Mouse (Mus musculus): ENCODE data around the gene BC051142. TPM values are rescaled to one million over a fixed set of nuclear protein-coding genes. Genes with fewer than 3 reads are reported as not detected.

BC051142 gene
- polyA plus RNA-seq, 1 experiment from 2014 or later: 0.08 TPM

DNA sequence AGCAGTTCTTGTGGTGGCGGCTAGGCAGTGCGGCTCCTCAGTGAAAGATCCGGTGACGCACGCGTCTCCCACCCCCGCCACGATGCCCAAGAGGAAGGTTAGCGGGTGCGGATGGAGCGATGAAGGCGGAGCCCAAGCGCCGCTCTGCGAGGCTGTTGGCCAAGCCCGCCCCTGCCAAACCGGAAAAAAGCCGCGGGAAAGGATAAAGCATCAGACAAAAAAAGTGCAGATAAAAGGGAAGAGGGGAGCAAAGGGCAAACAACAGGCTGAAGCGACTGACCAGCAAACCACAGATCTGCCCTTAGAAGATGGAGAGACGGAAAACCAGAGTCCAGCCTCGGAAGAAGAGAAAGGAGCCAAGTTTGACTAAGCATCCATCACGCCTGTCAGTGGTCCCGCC, 6.3 kb upstream of the BC051142 start:
- TF ChIP-seq EP300 (IDR thresholded peaks at IDR 0.05; ENCODE audit: low read depth): no peak
- no peak for TF ChIP-seq CTCF (IDR thresholded peaks at IDR 0.05; ENCODE audit: low read depth)
- Histone ChIP-seq H3K4me3 (ENCODE audit: low read depth, low read length) (peak overlapping the region; percentile 29), H3K9ac (replicated peaks) (no peak overlapping the region), H3K4me2 (ENCODE audit: low read depth, low read length) (peak overlapping the region; percentile 55), H3K27me3 (ENCODE audit: insufficient read depth, low read length) (peaks cover 5% of the 10 kb centered on the region; the same call in 1 of the 2 replicates), H3K27ac (ENCODE audit: low read depth) (no peak overlapping the region), H3K9me3 (ENCODE audit: low read length) (no peaks in the 10 kb centered on the region), H3K4me1 (ENCODE audit: insufficient read depth) (peaks cover 4% of the 10 kb centered on the region; the same call in 1 of the 2 replicates), H3K36me3 (replicated peaks; ENCODE audit: insufficient read depth, low read length) (no peaks in the 10 kb centered on the region)
- 2% methylated on average over 24 of the region's 24 CpGs for WGBS (ENCODE audit: insufficient replicate concordance)
- DNase-seq: peak; percentile 39
- ATAC-seq: no peak

GRCm38 (mm10) chr17:34397357-34397756, 1.3 kb upstream of the BC051142 start:
- Histone ChIP-seq H3K27me3 (ENCODE audit: insufficient read depth, low read length) (peaks cover 6% of the 10 kb centered on the region; the same call in 1 of the 2 replicates), H3K36me3 (replicated peaks; ENCODE audit: insufficient read depth, low read length) (no peaks in the 10 kb centered on the region), H3K4me3 (ENCODE audit: low read depth, low read length) (no peak overlapping the region), H3K9ac (replicated peaks) (no peak overlapping the region), H3K9me3 (ENCODE audit: low read length) (no peaks in the 10 kb centered on the region), H3K27ac (ENCODE audit: low read depth) (no peak overlapping the region), H3K4me1 (ENCODE audit: insufficient read depth) (no peaks in the 10 kb centered on the region), H3K4me2 (ENCODE audit: low read depth, low read length) (no peak overlapping the region)
- WGBS (ENCODE audit: insufficient replicate concordance): 58% methylated on average over 5 of the region's 5 CpGs
- DNase-seq (no peak), ATAC-seq (no peak)
- TF ChIP-seq CTCF (IDR thresholded peaks at IDR 0.05; ENCODE audit: low read depth) (peak; percentile 35), EP300 (IDR thresholded peaks at IDR 0.05; ENCODE audit: low read depth) (no peak)

- DNase-seq: no peak
- H3K9me3 ChIP-seq (ENCODE audit: low read length): no peaks in the 10 kb centered on the region
- H3K27ac ChIP-seq (ENCODE audit: low read depth): no peak overlapping the region
- peaks cover 6% of the 10 kb centered on the region; the same call in 1 of the 2 replicates for H3K27me3 ChIP-seq (ENCODE audit: insufficient read depth, low read length)
- ATAC-seq: peak; percentile 80
- H3K9ac ChIP-seq (replicated peaks): no peak overlapping the region
- TF ChIP-seq CTCF (IDR thresholded peaks at IDR 0.05; ENCODE audit: low read depth): no peak
- TF ChIP-seq EP300 (IDR thresholded peaks at IDR 0.05; ENCODE audit: low read depth): no peak
- peak overlapping the region; percentile 48 for H3K4me3 ChIP-seq (ENCODE audit: low read depth, low read length)
- peak overlapping the region; percentile 83 for H3K4me2 ChIP-seq (ENCODE audit: low read depth, low read length)
- 15% methylated on average over 9 of the region's 9 CpGs for WGBS (ENCODE audit: insufficient replicate concordance)
- no peaks in the 10 kb centered on the region for H3K4me1 ChIP-seq (ENCODE audit: insufficient read depth)
- no peaks in the 10 kb centered on the region for H3K36me3 ChIP-seq (replicated peaks; ENCODE audit: insufficient read depth, low read length)
Observed at GRCm38 (mm10) chr17:34398058-34398710, 436 bp upstream of the BC051142 start.

GRCm38 (mm10) chr17:34399394-34399715, 735 bp downstream of the BC051142 start:
- H3K36me3 ChIP-seq (replicated peaks; ENCODE audit: insufficient read depth, low read length): no peaks in the 10 kb centered on the region
- H3K9me3 ChIP-seq (ENCODE audit: low read length): no peaks in the 10 kb centered on the region
- H3K4me2 ChIP-seq (ENCODE audit: low read depth, low read length): peak overlapping the region; percentile 83; the same call in 1 of the 2 replicates
- peaks cover 6% of the 10 kb centered on the region; the same call in 1 of the 2 replicates for H3K27me3 ChIP-seq (ENCODE audit: insufficient read depth, low read length)
- ATAC-seq (no peak), DNase-seq (no peak)
- no peak overlapping the region for H3K4me3 ChIP-seq (ENCODE audit: low read depth, low read length)
- TF ChIP-seq EP300 (IDR thresholded peaks at IDR 0.05; ENCODE audit: low read depth) (no peak), CTCF (IDR thresholded peaks at IDR 0.05; ENCODE audit: low read depth) (no peak)
- no peak overlapping the region for H3K27ac ChIP-seq (ENCODE audit: low read depth)
- no peaks in the 10 kb centered on the region for H3K4me1 ChIP-seq (ENCODE audit: insufficient read depth)
- WGBS (ENCODE audit: insufficient replicate concordance): 53% methylated on average over 4 of the region's 4 CpGs
- no peak overlapping the region for H3K9ac ChIP-seq (replicated peaks)

GRCm38 (mm10) chr17:34411117-34411516, 12.5 kb downstream of the BC051142 start:
- H3K36me3 ChIP-seq (replicated peaks; ENCODE audit: insufficient read depth, low read length): no peaks in the 10 kb centered on the region
- ATAC-seq (no peak), DNase-seq (peak; percentile 72)
- H3K27ac ChIP-seq (ENCODE audit: low read depth): no peak overlapping the region
- H3K4me3 ChIP-seq (ENCODE audit: low read depth, low read length): no peak overlapping the region
- no peak for TF ChIP-seq EP300 (IDR thresholded peaks at IDR 0.05; ENCODE audit: low read depth)
- TF ChIP-seq CTCF (IDR thresholded peaks at IDR 0.05; ENCODE audit: low read depth): peak; percentile 91
- no peak overlapping the region for H3K9ac ChIP-seq (replicated peaks)
- 15% methylated on average over 6 of the region's 6 CpGs for WGBS (ENCODE audit: insufficient replicate concordance)
- H3K27me3 ChIP-seq (ENCODE audit: insufficient read depth, low read length): 0 out of 2 replicates have a peak, but pooled peaks cover 3% of the 10 kb centered on the region
- H3K9me3 ChIP-seq (ENCODE audit: low read length): no peaks in the 10 kb centered on the region
- no peaks in the 10 kb centered on the region for H3K4me1 ChIP-seq (ENCODE audit: insufficient read depth)
- H3K4me2 ChIP-seq (ENCODE audit: low read depth, low read length): no peak overlapping the region

- Histone ChIP-seq H3K4me2 (ENCODE audit: low read depth, low read length) (no peak overlapping the region), H3K36me3 (replicated peaks; ENCODE audit: insufficient read depth, low read length) (no peaks in the 10 kb centered on the region), H3K4me1 (ENCODE audit: insufficient read depth) (no peaks in the 10 kb centered on the region), H3K4me3 (ENCODE audit: low read depth, low read length) (no peak overlapping the region), H3K9ac (replicated peaks) (no peak overlapping the region), H3K9me3 (ENCODE audit: low read length) (no peaks in the 10 kb centered on the region), H3K27me3 (ENCODE audit: insufficient read depth, low read length) (no peaks in the 10 kb centered on the region), H3K27ac (ENCODE audit: low read depth) (no peak overlapping the region)
- DNase-seq (no peak), ATAC-seq (no peak)
- TF ChIP-seq CTCF (IDR thresholded peaks at IDR 0.05; ENCODE audit: low read depth) (peak; percentile 34; the same call in 1 of the 2 replicates), EP300 (IDR thresholded peaks at IDR 0.05; ENCODE audit: low read depth) (no peak)
- WGBS (ENCODE audit: insufficient replicate concordance): 54% methylated on average over 7 of the region's 7 CpGs
Observed at GRCm38 (mm10) chr17:34420014-34420413, 21.4 kb downstream of the BC051142 start.

Measured in liver, postnatal 0 days (tissue).